Mouse (Mus musculus): ENCODE results near the gene Wdr72. TPM values are rescaled to one million over a fixed set of nuclear protein-coding genes. Genes with fewer than 3 reads are reported as not detected.

Gene Wdr72
- total RNA-seq (2014; rRNA removed), result 0.27 and 0.52 TPM in 2 replicates
- polyA plus RNA-seq (2015; fragmentation: Nextera tagmentation; extraction: Ambion mirVana), result 0.32 and 0.42 TPM in 2 replicates

GRCm38 (mm10) chr9:74109761-74110460, at the start of gene Wdr72:
Wdr72 (plus strand) TSS chr9:74110356.
- peak within 1 kb of the TSS; percentile 36 for H3K4me2 ChIP-seq (ENCODE audit: low read depth, low read length, poor library complexity, severe bottlenecking)
- 11% methylated on average over 15 of the region's 17 CpGs for WGBS
- H3K36me3 ChIP-seq (ENCODE audit: insufficient read depth, low read length), result no peaks in the 10 kb centered on the region
- no peak within 1 kb of the TSS for H3K9ac ChIP-seq (replicated peaks; ENCODE audit: low read length, poor library complexity, severe bottlenecking)
- H3K27ac ChIP-seq (ENCODE audit: low read depth, low read length), result no peak within 1 kb of the TSS
- no peak for ATAC-seq (ENCODE audit: low FRiP score)
- no peaks in the 10 kb centered on the region for H3K9me3 ChIP-seq (ENCODE audit: low read length)
- no peak for DNase-seq (ENCODE audit: low spot score)
- TF ChIP-seq CTCF (IDR thresholded peaks at IDR 0.05), result no peak
- H3K4me1 ChIP-seq (ENCODE audit: insufficient read depth, low read length), result no peaks in the 10 kb centered on the region
- no peak within 1 kb of the TSS for H3K4me3 ChIP-seq (ENCODE audit: low read depth, low read length)
- peaks cover 4% of the 10 kb centered on the region; the same call in 1 of the 2 replicates for H3K27me3 ChIP-seq (ENCODE audit: insufficient read depth, low read length)

DNA sequence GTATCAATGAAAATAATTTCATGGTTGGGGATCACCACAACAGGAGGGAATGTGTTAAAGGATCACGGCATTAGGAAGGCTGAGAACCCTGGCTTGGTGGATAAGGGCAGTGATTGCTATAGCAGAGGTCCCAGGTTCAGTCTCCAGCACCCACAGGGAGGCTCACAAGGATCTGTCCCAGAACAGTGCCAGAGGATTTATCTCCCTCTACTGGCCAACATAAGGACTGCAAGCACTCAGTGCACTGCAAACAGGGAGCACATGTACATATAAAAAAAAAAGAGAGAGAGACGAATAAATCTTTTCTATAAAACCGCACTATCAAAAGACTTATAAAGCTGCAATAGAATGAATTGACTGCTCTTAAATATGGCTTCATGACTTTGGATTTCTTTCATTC, 43.9 kb upstream of the Wdr72 start:
- Histone ChIP-seq H3K4me2 (ENCODE audit: low read depth, low read length, poor library complexity, severe bottlenecking) (no peak overlapping the region), H3K9me3 (ENCODE audit: low read length) (no peaks in the 10 kb centered on the region), H3K4me3 (ENCODE audit: low read depth, low read length) (no peak overlapping the region), H3K9ac (replicated peaks; ENCODE audit: low read length, poor library complexity, severe bottlenecking) (no peak overlapping the region), H3K4me1 (ENCODE audit: insufficient read depth, low read length) (no peaks in the 10 kb centered on the region; the same call in 1 of the 2 replicates), H3K27me3 (ENCODE audit: insufficient read depth, low read length) (no peaks in the 10 kb centered on the region), H3K36me3 (ENCODE audit: insufficient read depth, low read length) (no peaks in the 10 kb centered on the region), H3K27ac (ENCODE audit: low read depth, low read length) (no peak overlapping the region)
- no peak for ATAC-seq (ENCODE audit: low FRiP score)
- 85% methylated on average over 3 of the region's 3 CpGs for whole genome bisulfite sequencing
- DNase-seq (ENCODE audit: low spot score), result no peak
- TF ChIP-seq CTCF (IDR thresholded peaks at IDR 0.05), result peak; percentile 62

DNA sequence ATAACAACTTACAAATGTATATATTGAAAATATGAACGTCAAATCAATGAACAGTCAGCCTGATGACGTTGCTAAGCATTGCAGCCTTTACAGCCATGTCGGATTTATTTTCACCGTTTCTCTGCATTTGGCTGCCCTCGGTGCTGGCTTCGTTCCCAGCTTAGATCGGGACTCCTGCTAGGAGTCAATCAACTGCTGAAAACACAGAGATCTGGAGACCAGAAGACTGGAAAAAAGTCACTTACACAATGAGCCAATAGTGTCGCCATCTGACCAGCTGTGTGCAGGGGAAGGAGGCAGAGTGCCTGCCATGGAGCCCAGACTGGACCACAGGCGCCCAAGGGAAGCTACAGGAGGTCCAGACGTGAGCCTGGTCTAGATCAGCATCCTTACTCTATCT, 43.4 kb upstream of the Wdr72 start:
- WGBS, result 50% methylated on average over 10 of the region's 10 CpGs
- Histone ChIP-seq H3K9ac (replicated peaks; ENCODE audit: low read length, poor library complexity, severe bottlenecking) (no peak overlapping the region), H3K27me3 (ENCODE audit: insufficient read depth, low read length) (no peaks in the 10 kb centered on the region), H3K9me3 (ENCODE audit: low read length) (no peaks in the 10 kb centered on the region), H3K4me2 (ENCODE audit: low read depth, low read length, poor library complexity, severe bottlenecking) (no peak overlapping the region), H3K27ac (ENCODE audit: low read depth, low read length) (no peak overlapping the region), H3K36me3 (ENCODE audit: insufficient read depth, low read length) (no peaks in the 10 kb centered on the region), H3K4me1 (ENCODE audit: insufficient read depth, low read length) (no peaks in the 10 kb centered on the region; the same call in 1 of the 2 replicates), H3K4me3 (ENCODE audit: low read depth, low read length) (no peak overlapping the region)
- ATAC-seq (ENCODE audit: low FRiP score) (no peak), DNase-seq (ENCODE audit: low spot score) (peak; percentile 78)
- no peak for TF ChIP-seq CTCF (IDR thresholded peaks at IDR 0.05)

DNA sequence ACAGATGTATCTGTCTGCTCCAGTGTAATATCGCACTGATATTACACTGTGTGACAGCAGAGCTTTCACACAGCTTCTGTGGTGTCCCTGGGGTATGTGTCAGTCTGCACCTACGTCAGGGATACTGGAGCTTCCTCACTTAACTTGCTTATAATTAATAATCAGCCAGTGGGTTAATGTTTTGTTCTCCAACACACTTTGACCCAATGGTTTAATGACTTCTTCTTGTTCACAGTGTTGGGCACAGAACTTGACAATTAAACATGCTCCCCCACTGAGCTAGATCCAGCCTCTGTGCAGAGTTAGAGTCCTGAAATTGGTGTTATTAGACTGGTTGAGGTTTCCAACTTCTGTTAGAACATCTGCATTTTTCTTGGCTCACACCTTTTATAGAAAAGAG, 34.2 kb upstream of the Wdr72 start:
- DNase-seq (ENCODE audit: low spot score), result no peak
- no peaks in the 10 kb centered on the region for H3K27me3 ChIP-seq (ENCODE audit: insufficient read depth, low read length)
- ATAC-seq (ENCODE audit: low FRiP score), result no peak
- H3K9ac ChIP-seq (replicated peaks; ENCODE audit: low read length, poor library complexity, severe bottlenecking), result no peak overlapping the region
- TF ChIP-seq CTCF (IDR thresholded peaks at IDR 0.05), result no peak
- no peak overlapping the region for H3K4me2 ChIP-seq (ENCODE audit: low read depth, low read length, poor library complexity, severe bottlenecking)
- WGBS, result 70% methylated on average over 2 of the region's 2 CpGs
- no peak overlapping the region for H3K27ac ChIP-seq (ENCODE audit: low read depth, low read length)
- H3K4me1 ChIP-seq (ENCODE audit: insufficient read depth, low read length), result no peaks in the 10 kb centered on the region
- no peaks in the 10 kb centered on the region for H3K9me3 ChIP-seq (ENCODE audit: low read length)
- no peaks in the 10 kb centered on the region for H3K36me3 ChIP-seq (ENCODE audit: insufficient read depth, low read length)
- no peak overlapping the region for H3K4me3 ChIP-seq (ENCODE audit: low read depth, low read length)

DNA sequence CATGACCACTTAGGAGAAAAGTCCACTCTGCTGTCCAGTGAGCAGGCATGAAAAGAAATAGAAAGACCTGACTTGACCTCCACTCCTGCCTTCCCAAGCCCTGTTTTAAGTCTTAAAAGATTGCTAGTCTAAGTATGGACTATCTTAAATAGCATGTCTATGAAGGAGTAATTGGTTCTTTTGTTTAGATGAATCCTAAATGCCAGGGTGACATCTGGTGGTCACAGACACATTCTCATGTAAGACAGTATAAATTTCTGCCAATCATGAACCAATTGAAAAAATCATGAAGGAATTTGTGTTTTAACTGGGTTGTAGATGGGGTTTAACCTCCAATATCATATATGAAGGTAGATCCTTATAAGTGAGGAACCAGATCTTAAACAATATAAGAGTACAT, 31.7 kb upstream of the Wdr72 start:
- no peak for ATAC-seq (ENCODE audit: low FRiP score)
- peak; percentile 78 for TF ChIP-seq CTCF (IDR thresholded peaks at IDR 0.05)

GRCm38 (mm10) chr9:74080241-74080640, 29.9 kb upstream of the Wdr72 start:
- Histone ChIP-seq H3K4me2 (ENCODE audit: low read depth, low read length, poor library complexity, severe bottlenecking) (no peak overlapping the region), H3K4me1 (ENCODE audit: insufficient read depth, low read length) (no peaks in the 10 kb centered on the region), H3K27me3 (ENCODE audit: insufficient read depth, low read length) (no peaks in the 10 kb centered on the region), H3K4me3 (ENCODE audit: low read depth, low read length) (no peak overlapping the region), H3K9me3 (ENCODE audit: low read length) (no peaks in the 10 kb centered on the region), H3K27ac (ENCODE audit: low read depth, low read length) (no peak overlapping the region), H3K36me3 (ENCODE audit: insufficient read depth, low read length) (no peaks in the 10 kb centered on the region), H3K9ac (replicated peaks; ENCODE audit: low read length, poor library complexity, severe bottlenecking) (no peak overlapping the region)
- ATAC-seq (ENCODE audit: low FRiP score), result no peak
- 35% methylated on average over 5 of the region's 5 CpGs for WGBS
- TF ChIP-seq CTCF (IDR thresholded peaks at IDR 0.05), result peak; percentile 87
- DNase-seq (ENCODE audit: low spot score), result peak; percentile 66

More for the DNA sequence above, 31.7 kb upstream of the Wdr72 start:
- no peaks in the 10 kb centered on the region for H3K36me3 ChIP-seq (ENCODE audit: insufficient read depth, low read length)
- no peak overlapping the region for H3K4me2 ChIP-seq (ENCODE audit: low read depth, low read length, poor library complexity, severe bottlenecking)
- no peaks in the 10 kb centered on the region for H3K27me3 ChIP-seq (ENCODE audit: insufficient read depth, low read length)
- no peak overlapping the region for H3K9ac ChIP-seq (replicated peaks; ENCODE audit: low read length, poor library complexity, severe bottlenecking)
- H3K4me3 ChIP-seq (ENCODE audit: low read depth, low read length), result no peak overlapping the region
- DNase-seq (ENCODE audit: low spot score), result peak; percentile 79
- no peaks in the 10 kb centered on the region for H3K9me3 ChIP-seq (ENCODE audit: low read length)
- no peaks in the 10 kb centered on the region for H3K4me1 ChIP-seq (ENCODE audit: insufficient read depth, low read length)
- no peak overlapping the region for H3K27ac ChIP-seq (ENCODE audit: low read depth, low read length)
